Mouse (Mus musculus) MEL (cell line): ENCODE data around the gene Gm20388.
A peak's percentile ranks its signal among the peaks of the same experiment; 100 is the strongest.

Experiments
- CTCF ChIP-seq, 3 experiments: IDR thresholded peaks in 2 of 3; conservative IDR thresholded peaks in 1 of 3; 2 replicates each; pipeline ENCODE4 v1.5.1; 2011 to 2012; ENCODE audit warnings: low read length in 3 of 3, low read depth in 2 of 3, mild to moderate bottlenecking in 2 of 3, improper control_type of control experiment in 1 of 3, inconsistent platforms in 1 of 3, mixed read lengths in 1 of 3, moderate library complexity in 1 of 3; ENCODE audit not compliant: control insufficient read depth in 1 of 3, insufficient read depth in 1 of 3, poor library complexity in 1 of 3, severe bottlenecking in 1 of 3
- EP300 ChIP-seq, 2 experiments: IDR thresholded peaks; 2 replicates each; pipeline ENCODE4 v1.6.1; 2011; ENCODE audit warnings: improper control_type of control experiment in 2 of 2, low read length in 2 of 2, low read depth in 1 of 2, mild to moderate bottlenecking in 1 of 2
- GATA1 ChIP-seq: IDR thresholded peaks from 2 replicates; pipeline ENCODE4 v1.6.1; 2011; ENCODE audit warnings: low read depth, low read length, improper control_type of control experiment
- HCFC1 ChIP-seq: IDR thresholded peaks from 2 replicates; pipeline ENCODE4 v1.6.1; 2012; ENCODE audit warnings: low read depth, mild to moderate bottlenecking, inconsistent platforms, low read length, improper control_type of control experiment, moderate library complexity
- TAL1 ChIP-seq: IDR thresholded peaks from 2 replicates; pipeline ENCODE4 v1.6.1; 2012; ENCODE audit warnings: mild to moderate bottlenecking, inconsistent platforms, low read length, moderate library complexity, mixed read lengths

GRCm38 (mm10) chr8:123077213-123077612, 3166.6 kb downstream of the Gm20388 start:
- TF ChIP-seq TAL1: peak; percentile 63
- no peak for TF ChIP-seq CTCF (IDR thresholded peaks at IDR 0.05 in 2 of 3, conservative IDR thresholded peaks at IDR 0.05 in 1 of 3; ENCODE audit: control insufficient read depth in 1 of 3, insufficient read depth in 1 of 3, low read depth in 2 of 3, low read length in 3 of 3, poor library complexity in 1 of 3, severe bottlenecking in 1 of 3)
- TF ChIP-seq EP300 (IDR thresholded peaks at IDR 0.05; ENCODE audit: low read depth in 1 of 2, low read length in 2 of 2): 0 out of 4 replicates have a peak, but pooled peaks of 1 of the 2 experiments have one; percentile 22
- TF ChIP-seq HCFC1: no peak
- no peak for TF ChIP-seq GATA1
